Mouse (Mus musculus) left cerebral cortex, adult 18-20 months (tissue): ENCODE measurements around the gene Tead1. TPM values are rescaled to one million over a fixed set of nuclear protein-coding genes. Genes with fewer than 3 reads are reported as not detected.

ENCODE experiments used
- DNase-seq, 2 experiments: peaks; one replicate each; pipeline ENCODE4 v3.0.0; 2021 to 2022; ENCODE audit warnings: low spot score in 2 of 2, mixed read lengths in 1 of 2
- total RNA-seq, 2 experiments: library from RNA; stranded (reverse); gene quantifications; 2 replicates each; pipeline ENCODE4 v1.2.3; 2021

The Tead1 gene
- total RNA-seq, 2 experiments from 2014 or later: 10.7 to 10.8 TPM

DNA sequence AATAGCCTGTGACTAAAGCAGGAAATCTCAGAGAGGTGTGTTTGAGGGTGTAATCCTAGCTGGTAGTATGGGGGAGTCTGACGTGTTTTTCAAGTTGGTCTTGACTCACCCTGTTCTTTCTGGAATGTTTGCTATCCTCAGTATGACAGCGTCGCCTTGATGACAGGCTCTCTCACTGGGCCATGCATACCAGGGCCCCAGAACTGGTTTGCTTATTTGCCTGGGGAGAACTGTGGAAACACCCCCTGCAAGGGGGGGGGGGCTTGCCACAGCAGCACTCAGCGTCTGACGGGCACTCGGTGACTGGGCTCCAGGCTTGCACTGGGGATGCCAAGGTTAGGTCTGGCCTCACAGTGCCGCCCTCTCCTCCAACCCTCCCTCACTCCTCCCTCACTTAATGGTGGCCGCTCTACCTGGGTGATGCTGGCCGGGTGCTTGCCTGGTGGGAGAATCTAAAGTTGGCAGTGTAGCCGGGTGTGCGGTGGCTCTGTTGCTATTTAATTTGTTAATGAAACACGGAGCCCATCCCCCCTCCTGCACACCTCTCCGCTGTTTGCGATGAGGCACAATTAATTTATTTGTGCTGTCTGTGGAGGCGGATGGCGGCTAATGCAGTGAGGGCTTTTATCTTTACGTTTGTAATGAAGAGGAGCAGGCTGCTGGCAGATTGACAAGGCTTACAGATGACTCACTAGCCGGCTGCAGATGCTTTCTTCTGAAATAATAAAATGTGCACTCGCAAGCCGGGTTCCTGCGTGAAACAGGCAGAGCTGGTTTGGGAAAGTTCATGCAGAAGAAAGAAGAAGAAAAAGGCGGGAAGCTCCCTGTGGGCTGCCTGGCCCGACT lies 41.2 kb downstream of the Tead1 start:
- DNase-seq: peak; percentile 45 to 52

DNA sequence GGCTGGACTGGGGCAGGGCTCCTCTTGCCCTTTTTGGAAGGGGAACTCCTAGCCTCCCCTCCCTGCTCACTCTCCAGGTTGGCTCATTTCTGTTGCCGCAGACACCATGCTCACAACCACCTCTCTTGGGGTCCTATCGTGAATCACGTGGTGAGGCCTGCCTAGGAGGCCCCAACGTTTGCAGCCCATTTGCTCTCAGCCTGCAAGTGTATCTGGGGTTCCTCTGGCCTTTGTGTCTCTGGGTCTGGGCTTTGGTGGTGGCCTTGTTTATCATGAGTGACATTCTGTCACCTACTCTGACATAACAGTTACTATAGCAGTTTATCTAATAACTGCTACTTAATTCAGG lies 41.8 kb downstream of the Tead1 start:
- DNase-seq: no peak

DNA sequence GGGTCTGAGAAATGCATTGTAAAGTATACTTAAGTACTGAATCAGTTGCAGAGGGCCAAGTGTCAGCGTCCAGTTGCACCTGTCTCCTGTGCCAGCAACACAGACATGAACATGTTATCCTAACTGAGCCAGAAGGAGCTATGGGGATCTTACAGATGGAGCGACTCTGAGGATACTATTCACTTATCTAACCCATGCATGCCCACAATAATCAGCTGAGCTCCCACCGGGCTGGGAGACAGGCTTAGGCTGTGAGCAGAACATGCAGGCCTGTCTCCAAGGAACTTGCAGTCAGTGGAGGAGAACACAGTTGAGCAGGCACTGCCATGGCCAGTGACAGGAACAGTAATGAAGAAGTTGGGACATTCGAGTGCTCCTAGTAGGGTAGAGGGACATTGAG lies 42.7 kb downstream of the Tead1 start:
- no peak for DNase-seq

DNA sequence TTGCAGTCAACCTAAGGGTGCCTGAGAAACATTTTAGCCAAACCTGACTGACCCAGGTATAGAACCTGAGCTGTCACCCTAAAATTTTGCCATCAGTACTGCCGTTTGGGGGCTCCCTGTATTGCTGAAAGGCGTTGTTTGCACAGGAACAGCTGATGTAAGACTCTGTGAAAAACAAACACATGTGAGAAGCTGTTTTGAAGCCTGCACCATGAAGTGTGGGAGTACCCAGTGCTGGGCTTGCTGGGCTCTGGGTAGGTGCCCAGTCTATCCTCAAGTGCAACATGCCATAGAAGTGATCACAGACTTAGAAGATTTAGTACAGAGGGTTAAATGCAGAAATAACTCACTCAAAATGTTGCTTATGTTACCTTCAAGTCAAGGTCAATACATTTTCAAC lies 49.3 kb downstream of the Tead1 start:
- DNase-seq: no peak

DNA sequence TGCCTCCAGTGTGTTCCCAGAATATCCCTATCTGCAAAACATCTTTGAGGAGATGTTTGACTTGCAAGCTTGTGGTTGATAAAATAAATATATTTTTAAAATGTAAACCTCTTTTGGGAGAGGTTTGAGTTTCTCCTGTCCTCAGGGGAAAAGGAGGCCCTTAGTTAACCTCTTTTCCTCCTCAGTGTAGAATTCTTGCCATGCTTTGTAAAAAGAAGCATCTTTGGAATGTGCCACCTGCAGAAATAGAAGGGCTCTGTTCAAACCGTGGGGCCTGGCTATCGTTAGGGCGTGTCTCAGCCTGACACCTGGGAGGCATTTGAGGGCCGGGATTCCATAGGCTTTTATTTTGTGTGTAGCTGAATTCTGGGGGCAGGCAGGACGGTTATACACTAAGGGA lies 51.1 kb downstream of the Tead1 start:
- DNase-seq: no peak

DNA sequence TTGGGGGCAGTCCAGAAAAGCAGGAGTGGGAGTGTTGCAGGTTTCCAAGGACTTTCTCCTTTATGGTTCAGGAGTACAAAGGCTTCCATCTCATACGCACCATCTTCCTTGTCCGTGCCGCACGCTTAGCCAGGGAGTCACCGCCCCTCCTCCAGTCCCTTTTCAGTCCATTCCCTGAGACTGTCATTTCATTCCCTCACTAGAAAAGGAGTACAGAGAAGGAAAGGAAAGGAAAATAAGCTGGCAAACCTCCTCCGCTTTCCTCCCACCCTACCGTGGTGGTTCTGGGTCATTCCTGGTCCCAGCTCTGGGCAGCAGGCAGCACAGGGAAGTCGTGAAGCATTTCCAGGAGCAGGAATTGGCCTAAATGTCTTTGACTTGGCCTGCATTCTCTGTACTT lies 52.5 kb downstream of the Tead1 start:
- peak in 1 of 2 experiments; percentile 8 for DNase-seq

DNA sequence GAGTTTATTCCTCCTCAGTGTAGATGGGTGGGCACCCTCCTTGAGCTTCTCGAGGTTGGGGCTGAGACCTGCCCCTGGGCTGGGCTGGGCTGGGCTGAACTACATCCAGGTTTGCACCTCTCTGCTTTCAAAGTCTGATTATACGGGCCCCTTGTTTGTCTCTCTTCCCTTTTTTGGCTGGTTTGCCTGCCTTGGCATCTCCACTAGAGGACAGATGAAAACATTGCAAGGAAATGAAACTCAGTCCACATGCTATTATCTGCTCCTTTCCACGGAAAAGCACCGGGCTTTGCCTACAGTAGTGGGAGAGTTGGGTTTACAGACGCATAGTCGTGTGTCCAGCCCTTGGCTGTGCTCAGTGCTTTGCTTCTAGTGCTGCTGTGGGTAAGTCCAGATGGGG lies 60.1 kb downstream of the Tead1 start:
- DNase-seq: no peak

DNA sequence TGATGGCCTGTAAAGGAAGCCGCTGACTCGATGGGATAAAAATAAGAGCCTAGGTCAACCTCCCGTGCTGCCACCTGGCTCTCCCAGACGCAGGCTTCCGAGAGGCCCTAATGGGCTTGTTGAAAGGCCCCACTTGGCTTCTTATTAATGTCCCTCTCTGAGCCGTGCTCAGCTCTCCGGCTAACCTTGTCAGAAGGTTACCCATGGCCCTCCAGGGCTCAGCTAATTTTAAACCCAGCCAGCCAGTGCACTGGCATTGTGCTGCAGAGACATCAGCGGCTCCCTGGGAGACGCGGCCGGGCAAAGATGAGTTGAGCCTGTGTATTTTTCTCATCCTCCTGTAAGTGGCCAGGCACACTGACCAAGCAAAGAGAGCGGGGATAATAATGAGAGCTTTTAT lies 62.7 kb downstream of the Tead1 start:
- DNase-seq: no peak

DNA sequence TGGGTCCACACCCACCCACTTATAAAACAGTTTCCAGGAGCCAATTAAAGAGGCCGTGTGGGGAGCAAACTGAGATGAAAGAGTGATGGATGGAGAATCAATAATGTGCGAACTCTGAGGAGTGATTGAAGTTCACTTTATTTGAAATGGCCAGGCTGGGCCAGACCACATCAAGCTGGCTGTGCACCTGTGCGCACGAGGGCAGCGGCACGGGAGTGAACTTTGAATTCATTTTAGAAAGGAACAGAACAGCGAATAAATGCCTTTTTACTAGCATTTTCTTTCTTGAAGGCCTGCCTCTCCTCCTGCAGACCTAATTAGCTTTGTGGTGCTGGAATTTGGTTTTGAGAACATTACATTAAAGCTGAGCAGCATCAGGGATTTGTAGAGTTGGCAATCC lies 63.9 kb downstream of the Tead1 start:
- no peak for DNase-seq

DNA sequence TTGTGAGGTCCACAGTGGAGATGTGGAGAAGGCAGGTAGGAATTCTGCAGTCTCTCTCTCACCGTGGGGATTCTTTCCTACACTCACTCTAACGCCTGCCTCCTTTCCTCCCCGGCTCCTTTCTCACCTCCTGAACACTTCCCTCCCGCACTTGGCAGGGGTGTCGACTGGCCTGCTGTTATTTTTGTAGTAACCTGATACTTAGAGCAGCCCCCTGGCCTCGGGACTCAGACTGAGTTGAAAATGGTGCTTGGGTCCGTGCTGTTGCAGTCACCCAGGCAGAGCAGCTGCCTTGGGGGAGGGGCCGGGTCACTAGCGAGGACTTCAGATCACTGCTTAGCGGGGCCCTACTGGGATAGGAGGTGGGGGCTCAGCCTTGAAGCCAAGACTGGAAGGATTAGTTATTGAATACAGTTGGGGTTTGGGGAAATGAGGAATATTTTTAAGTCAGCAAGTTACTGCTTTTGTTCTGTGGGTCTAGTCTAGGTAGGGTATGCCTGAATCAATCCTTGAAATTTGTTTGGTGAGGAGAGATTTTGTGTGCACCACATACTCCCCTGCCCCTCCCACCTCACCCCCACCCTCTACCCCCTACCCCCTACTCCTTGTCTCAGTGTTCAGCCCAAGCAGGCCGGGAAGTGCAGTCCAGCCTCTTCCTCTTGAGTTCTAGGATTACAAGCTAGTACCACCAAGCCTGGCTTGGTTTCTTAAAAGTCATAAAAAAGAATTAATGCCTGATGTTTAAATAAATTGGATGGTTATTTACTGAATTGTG lies 64.7 kb downstream of the Tead1 start:
- DNase-seq: no peak

DNA sequence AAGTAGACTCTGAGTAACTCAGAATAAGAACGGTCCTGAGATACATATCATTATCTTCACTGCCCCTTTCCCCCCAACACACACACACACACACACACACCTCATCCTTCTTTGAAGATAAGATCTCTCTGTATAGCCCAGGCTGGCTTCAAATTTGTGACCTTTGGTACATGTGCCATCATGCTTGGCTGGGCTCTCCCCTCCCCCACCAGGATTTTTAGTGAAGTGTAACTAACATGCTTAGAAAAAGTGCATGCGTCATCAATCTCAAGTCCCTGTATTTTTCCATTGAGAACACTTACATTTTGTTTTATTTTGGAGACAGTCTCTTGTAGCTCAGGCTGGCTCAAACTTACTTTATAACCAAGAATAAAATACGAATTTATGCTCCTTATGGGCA lies 68.1 kb downstream of the Tead1 start:
- no peak for DNase-seq

DNA sequence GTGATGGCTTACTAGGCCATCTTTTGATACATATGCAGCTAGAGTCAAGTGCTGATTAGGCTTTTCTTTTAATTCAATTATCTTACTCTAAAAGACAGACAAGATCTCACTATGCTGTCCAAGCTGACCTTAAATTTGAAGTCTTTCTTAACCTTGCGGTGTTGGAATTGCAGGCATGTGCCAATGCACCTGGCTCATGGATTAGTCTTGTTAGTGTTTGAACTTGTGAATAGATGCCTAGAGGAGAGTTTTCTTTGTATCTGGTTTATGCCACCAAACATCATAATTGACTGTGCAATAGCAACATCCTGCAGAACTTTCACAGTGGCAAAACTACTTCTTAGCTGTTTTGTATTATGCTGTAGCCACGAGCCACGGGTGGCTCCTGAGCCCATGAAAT lies 68.7 kb downstream of the Tead1 start:
- DNase-seq: no peak

DNA sequence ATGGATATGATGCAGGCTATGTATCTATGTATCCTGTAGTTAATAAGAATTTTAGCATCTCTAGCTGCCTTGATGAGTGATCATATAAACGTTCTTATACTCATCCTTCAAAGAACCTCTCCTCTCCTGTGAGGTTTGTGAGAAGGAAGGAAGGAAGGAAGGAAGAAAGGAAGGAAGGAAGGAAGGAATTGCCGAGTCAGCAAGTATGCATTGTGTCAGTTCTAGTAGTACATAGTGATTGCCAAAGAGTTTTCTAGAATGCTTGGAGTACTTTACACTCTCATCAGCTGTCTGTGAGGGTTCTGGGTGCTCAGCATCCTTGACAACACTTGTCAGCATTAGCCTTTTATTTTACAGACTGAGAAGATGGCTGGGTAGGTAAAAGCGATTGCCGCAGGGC lies 69.2 kb downstream of the Tead1 start:
- no peak for DNase-seq

DNA sequence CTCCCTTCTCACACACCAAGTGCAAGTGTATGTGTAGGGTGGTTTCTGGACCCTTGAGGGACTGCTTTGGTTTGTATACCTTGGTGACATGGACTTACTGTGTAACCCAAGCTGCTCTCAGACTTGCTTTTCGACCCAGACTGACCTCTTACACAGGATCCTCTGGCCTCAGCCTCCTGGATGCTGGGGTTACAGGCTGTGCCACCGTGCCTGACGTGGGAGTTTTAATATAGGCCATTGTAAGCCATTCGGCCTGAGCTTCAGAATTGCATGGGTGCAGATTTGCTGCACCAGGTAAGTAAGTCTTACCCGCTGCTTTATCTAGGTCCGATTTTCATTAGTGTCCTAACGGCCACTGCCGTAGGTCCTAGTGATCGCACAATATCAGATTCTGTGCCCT lies 71.0 kb downstream of the Tead1 start:
- DNase-seq: no peak

DNA sequence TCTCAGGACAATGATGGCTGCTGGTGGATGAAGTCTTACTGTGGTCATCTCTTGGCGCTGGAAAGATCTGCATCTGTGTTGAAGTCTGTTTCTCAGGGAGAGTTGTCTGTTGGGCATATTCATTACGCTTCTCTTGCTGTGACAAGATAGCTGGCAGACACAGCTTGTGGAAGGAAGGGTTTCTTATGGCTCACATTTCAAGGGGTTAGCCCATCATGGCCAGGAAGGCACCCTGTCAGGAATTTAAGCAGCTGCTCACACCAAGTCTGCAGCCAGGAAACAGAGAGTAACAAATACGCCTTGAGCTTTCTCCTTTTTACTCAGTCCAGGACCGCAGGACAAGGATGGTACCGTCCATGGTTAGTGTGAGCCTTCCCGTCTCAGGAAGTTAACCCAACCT lies 73.2 kb downstream of the Tead1 start:
- no peak for DNase-seq

DNA sequence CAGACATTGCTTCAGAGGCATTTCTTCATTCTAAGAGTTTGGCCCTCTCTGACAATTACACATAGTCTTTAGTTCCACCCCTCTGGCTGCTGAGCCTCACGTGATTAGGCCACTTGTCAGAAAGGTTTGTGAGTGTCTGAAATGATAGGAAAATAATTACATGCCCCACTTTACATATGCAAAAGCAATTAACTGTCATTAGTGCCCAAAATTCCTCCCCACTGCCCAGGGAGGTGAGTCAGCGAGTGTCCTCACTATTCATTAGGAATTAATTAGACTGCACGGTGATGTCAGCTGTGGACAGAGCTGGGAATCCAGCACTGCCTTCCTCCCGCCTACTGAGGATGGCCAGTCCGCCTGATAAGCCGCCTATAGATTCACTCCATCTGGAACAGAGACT lies 74.2 kb downstream of the Tead1 start:
- DNase-seq: no peak

DNA sequence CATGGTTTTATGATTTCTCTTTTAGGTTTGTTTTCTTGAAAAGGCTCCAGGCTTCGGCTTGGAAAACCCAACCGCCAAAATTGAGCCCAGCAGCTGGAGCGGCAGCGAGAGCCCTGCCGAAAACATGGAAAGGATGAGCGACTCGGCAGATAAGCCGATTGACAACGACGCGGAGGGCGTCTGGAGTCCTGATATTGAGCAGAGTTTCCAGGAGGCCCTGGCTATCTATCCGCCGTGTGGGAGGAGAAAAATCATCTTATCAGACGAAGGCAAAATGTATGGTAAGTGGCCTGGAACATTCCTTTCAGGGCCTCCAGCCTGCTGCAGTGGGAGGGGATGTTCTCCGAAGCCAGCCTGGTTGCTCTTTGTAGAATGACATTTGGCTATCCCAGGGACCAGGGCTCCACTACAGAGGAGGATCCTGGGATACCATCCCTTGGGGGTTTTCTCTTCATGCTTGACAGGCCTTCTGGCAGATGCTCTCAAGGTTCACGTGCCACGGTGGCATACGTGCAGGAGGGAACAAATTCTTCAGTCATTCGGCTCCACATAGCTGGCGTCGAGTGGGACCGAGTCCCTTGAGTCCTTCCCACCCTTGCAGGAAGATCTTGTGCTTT lies 80.3 kb downstream of the Tead1 start:
- DNase-seq: no peak

DNA sequence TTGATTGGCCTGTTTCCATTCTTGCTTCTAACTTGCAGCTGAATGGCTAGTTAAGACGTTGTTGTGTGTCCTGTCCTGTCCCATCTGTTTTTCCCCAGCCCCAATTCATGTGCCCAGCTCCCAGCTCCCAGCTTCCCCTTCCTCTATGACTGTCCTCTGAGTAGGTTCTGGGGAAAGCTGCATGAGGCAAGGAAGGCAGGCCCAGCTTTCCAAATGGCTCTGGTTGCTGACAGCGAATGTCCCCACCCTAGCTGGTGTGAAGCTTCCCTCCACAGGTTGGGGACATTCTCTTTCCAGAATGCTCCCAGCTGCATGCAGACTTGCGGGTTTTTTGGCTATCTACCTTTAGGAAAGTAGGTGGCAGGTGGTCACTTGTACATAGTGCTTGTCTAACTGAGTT lies 81.2 kb downstream of the Tead1 start:
- no peak for DNase-seq

DNA sequence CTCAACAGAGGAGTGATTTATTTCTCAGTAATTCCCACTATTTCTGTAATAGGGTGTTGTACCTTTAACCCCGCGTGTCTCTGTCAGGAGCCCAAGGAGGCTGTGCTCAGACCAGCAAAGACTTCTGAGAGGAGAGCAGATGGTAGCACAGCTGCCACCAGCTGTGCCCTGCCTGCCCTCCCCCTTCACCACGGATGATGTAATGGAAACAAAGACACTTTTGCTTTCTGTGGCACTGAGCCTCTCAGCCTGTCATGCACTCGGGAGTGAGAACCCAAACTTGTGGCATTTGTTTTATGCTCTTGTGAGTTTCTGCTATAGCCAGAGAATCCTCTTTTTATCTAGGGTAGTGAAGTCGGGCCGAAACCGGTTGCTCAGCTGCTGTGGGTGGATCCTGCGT lies 81.7 kb downstream of the Tead1 start:
- peak; percentile 6 to 24 for DNase-seq

DNA sequence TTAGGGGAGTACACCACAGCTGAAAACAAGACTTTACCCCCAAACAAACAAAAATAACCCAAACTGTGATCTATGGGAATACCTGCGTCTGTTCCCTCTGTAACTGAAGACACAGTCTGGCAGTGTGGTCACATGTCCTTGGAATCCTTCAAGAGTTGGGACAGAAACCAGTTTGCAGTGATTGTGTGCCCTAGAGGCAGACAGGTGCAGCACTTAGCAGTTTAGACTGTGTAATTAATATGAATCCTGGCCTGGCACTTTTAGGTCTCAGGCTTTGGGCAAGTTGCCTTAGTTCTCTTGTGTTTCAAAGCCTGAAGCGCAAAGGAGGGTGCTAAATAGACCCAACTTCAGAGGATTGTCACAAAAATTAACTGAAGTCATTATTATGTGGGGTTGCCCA lies 83.8 kb downstream of the Tead1 start:
- no peak for DNase-seq

DNA sequence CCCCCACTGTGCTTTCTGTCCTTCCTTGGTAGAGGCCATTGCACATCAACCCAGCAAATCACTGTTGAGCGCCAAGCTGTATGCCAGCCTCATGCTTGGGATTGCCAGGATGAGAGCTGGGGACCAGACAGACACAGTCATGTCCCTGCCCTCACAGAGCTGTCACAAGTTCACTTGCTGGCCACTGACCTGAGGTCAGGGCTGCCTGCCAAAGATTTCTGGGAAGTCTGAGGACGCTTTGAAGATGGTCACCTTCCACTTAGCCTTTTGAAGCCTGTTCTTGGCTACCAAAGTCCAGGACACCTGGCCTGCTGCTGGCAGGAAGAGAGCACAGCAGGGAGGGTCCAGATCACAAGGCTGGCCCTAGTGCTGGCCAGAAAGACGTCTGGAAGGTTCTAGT lies 84.4 kb downstream of the Tead1 start:
- DNase-seq: no peak

DNA sequence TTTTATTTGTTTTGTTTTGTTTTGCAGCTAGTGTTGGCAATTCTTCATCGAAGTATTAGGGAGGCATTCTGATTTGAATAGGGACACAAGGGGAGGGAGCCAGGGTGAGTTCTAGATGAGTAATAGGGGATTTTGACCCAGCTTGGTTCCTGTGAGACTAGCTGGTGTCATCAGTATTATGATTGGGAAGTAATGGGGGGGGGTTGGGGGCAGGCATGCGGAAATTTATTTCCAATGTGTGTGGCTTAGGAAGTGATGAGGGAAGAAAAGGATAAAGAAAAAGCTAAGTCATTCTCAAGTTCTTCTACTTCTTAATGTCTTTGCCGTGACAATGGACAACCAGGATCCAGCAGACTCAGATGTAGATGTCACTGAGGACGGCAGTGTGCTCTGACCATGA lies 85.8 kb downstream of the Tead1 start:
- DNase-seq: no peak
